Mouse (Mus musculus): Measurements from ENCODE around the gene Pitpnc1. TPM values are rescaled to one million over a fixed set of nuclear protein-coding genes. Genes with fewer than 3 reads are reported as not detected.
A peak's percentile ranks its signal among the peaks of the same experiment; 100 is the strongest.
"Not testable (repeated sequence)": the region's sequence is repeated elsewhere in the genome, so short reads cannot be mapped to it uniquely, and the experiment has no call there.

Pitpnc1 gene
- 10 to 100 TPM; 52.3 to 67.4 (median 59.9) TPM for total RNA-seq (2022)

- peak; percentile 76 to 78 for DNase-seq (ENCODE audit: low spot score in 2 of 2)
Observed at GRCm38 (mm10) chr11:107470521-107471041, at the start of gene Pitpnc1. Gene Pitpnc1, minus strand, starts transcription at chr11:107470699.

GRCm38 (mm10) chr11:107518645-107519429 lies 48.3 kb upstream of the Pitpnc1 start:
- no peak for DNase-seq (ENCODE audit: low spot score in 2 of 2)

- DNase-seq (ENCODE audit: low spot score in 2 of 2) = no peak
Observed at GRCm38 (mm10) chr11:107516387-107516786, 45.9 kb upstream of the Pitpnc1 start.

GRCm38 (mm10) chr11:107513047-107513446 lies 42.5 kb upstream of the Pitpnc1 start:
- no peak for DNase-seq (ENCODE audit: low spot score in 2 of 2)

- DNase-seq (ENCODE audit: low spot score in 2 of 2) = not testable (repeated sequence)
Observed at GRCm38 (mm10) chr11:107511954-107512353, 41.5 kb upstream of the Pitpnc1 start.

GRCm38 (mm10) chr11:107510362-107511269 lies 40.1 kb upstream of the Pitpnc1 start:
- DNase-seq (ENCODE audit: low spot score in 2 of 2) = no peak

- DNase-seq (ENCODE audit: low spot score in 2 of 2) = no peak
Observed at GRCm38 (mm10) chr11:107509631-107510338, 39.3 kb upstream of the Pitpnc1 start.

- DNase-seq (ENCODE audit: low spot score in 2 of 2) = no peak
Observed at GRCm38 (mm10) chr11:107506260-107506659, 35.8 kb upstream of the Pitpnc1 start.

- not testable (repeated sequence) for DNase-seq (ENCODE audit: low spot score in 2 of 2)
Observed at GRCm38 (mm10) chr11:107504364-107504763, 33.9 kb upstream of the Pitpnc1 start.

GRCm38 (mm10) chr11:107502801-107503200 lies 32.3 kb upstream of the Pitpnc1 start:
- DNase-seq (ENCODE audit: low spot score in 2 of 2) = no peak

GRCm38 (mm10) chr11:107484341-107484740 lies 13.8 kb upstream of the Pitpnc1 start:
- no peak for DNase-seq (ENCODE audit: low spot score in 2 of 2)

GRCm38 (mm10) chr11:107479862-107480203 lies 9.3 kb upstream of the Pitpnc1 start:
- DNase-seq (ENCODE audit: low spot score in 2 of 2) = no peak

- DNase-seq (ENCODE audit: low spot score in 2 of 2) = peak; percentile 83 to 92
Observed at GRCm38 (mm10) chr11:107479053-107479861, 8.8 kb upstream of the Pitpnc1 start, which contains the start of gene Psmd12. Gene Psmd12, plus strand, starts transcription at chr11:107479484.

GRCm38 (mm10) chr11:107473137-107473820 lies 2.8 kb upstream of the Pitpnc1 start:
- peak; percentile 8 to 20 for DNase-seq (ENCODE audit: low spot score in 2 of 2)

- DNase-seq (ENCODE audit: low spot score in 2 of 2) = no peak
Observed at GRCm38 (mm10) chr11:107472304-107472703, 1.8 kb upstream of the Pitpnc1 start.

GRCm38 (mm10) chr11:107471071-107471720 lies 697 bp upstream of the Pitpnc1 start:
- DNase-seq (ENCODE audit: low spot score in 2 of 2) = no peak

GRCm38 (mm10) chr11:107469523-107470371 lies 752 bp downstream of the Pitpnc1 start:
- peak; percentile 27 to 56 for DNase-seq (ENCODE audit: low spot score in 2 of 2)

- DNase-seq (ENCODE audit: low spot score in 2 of 2) = peak; percentile 53 to 56
Observed at GRCm38 (mm10) chr11:107469031-107469522, 1.4 kb downstream of the Pitpnc1 start.

All from left cerebral cortex, adult 8-10 months (tissue).